Mouse (Mus musculus): ENCODE data around the gene Btbd8.
A peak's percentile ranks its signal among the peaks of the same experiment; 100 is the strongest.

Gene Btbd8

GRCm38 (mm10) chr5:107449620-107450019, 11.8 kb downstream of the Btbd8 start:
- DNase-seq (ENCODE audit: low read depth, low spot score) = no peak

GRCm38 (mm10) chr5:107450299-107450698, 12.5 kb downstream of the Btbd8 start:
- no peak for DNase-seq (ENCODE audit: low read depth, low spot score)

GRCm38 (mm10) chr5:107462147-107463076, 24.6 kb downstream of the Btbd8 start:
- no peak for DNase-seq (ENCODE audit: low read depth, low spot score)

DNA sequence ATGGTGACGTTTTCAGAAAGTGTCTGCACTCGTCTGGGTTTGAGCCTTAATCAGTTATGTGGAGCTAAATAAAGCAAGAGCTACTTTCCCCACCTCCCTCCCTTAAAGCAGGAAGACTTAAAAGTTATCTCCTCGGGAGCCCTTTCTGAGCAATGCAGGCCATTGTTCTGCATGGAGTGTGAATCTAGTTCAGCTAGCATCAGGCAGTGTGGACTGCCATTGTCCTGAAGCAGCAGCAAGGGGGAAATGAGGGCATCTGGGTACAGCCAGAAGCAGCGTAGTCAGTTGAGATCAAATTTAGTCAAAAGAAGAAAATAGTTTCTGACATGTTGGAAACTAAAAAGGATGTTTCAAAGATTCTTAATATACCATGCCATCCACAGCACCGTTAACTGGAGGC, 28.7 kb downstream of the Btbd8 start:
- DNase-seq (ENCODE audit: low read depth, low spot score) = no peak

DNA sequence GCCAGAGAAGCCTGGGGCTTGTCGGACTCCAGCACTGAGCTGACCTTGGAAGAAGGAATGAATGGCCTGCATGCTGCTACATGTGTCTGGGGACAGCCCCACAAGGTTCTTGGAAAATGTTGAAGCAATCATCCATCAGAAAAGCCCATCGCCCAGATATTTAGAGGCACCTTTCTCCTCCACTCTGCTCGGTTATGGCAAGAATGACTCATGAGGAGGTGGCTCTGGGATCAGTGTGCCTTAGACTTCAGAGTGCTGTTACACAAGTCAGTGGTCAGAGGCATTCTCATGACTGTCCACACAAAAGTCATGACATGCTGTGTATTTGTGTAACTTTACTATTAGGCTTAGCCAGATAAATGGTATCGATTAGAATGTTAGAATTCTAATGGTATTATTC, 29.3 kb downstream of the Btbd8 start:
- DNase-seq (ENCODE audit: low read depth, low spot score) = no peak

GRCm38 (mm10) chr5:107470600-107471329, 33.0 kb downstream of the Btbd8 start:
- no peak for DNase-seq (ENCODE audit: low read depth, low spot score)

GRCm38 (mm10) chr5:107480194-107480593, 42.4 kb downstream of the Btbd8 start:
- no peak for DNase-seq (ENCODE audit: low read depth, low spot score)

- no peak for DNase-seq (ENCODE audit: low read depth, low spot score)
Observed at GRCm38 (mm10) chr5:107488996-107489395, 51.2 kb downstream of the Btbd8 start.

GRCm38 (mm10) chr5:107491036-107491435, 53.2 kb downstream of the Btbd8 start:
- DNase-seq (ENCODE audit: low read depth, low spot score) = no peak

DNA sequence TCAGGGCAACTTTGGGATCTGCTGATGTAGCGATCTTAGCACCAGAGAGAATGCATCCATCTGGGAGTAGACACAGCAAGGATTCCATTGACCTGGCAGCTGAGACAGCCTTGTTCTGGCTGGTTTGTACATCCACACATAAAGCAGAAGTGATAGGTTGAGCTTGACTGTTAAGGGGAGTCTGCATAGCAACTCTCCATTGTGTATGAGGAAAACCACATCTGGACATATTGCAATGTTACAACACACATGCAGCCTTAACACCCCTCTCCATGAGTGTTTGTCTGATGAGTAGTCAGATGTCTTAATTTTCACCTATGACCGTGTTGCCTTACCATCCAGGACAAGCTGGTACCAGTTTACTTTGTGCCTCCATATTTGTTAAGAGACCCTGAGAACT, 54.7 kb downstream of the Btbd8 start:
- DNase-seq (ENCODE audit: low read depth, low spot score) = no peak

GRCm38 (mm10) chr5:107494759-107495158, 57.0 kb downstream of the Btbd8 start:
- DNase-seq (ENCODE audit: low read depth, low spot score) = no peak

GRCm38 (mm10) chr5:107496047-107496446, 58.2 kb downstream of the Btbd8 start:
- no peak for DNase-seq (ENCODE audit: low read depth, low spot score)

GRCm38 (mm10) chr5:107497519-107498501, 60.0 kb downstream of the Btbd8 start:
- DNase-seq (ENCODE audit: low read depth, low spot score) = peak; percentile 52

GRCm38 (mm10) chr5:107498806-107499310, 61.1 kb downstream of the Btbd8 start:
- DNase-seq (ENCODE audit: low read depth, low spot score) = no peak

GRCm38 (mm10) chr5:107499891-107500535, 62.2 kb downstream of the Btbd8 start:
- DNase-seq (ENCODE audit: low read depth, low spot score) = no peak

DNA sequence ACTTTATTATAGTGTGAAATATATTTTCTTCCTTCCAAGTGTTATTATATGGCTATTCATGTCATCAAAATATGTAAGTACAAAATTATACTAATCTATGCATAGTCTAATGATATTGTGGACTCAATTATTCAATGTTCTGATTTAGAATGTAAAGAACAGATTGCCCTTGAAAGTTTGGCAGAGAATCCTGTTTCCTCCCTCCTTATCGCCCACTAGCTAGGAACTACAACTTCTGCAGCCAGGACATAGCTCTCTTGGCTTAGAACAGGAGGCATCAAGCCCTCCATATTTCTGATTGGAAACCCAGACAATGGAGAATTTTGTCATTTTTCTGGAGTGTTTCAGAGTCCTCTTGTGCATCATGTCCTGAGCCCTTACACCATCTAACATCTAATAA, 62.9 kb downstream of the Btbd8 start:
- no peak for DNase-seq (ENCODE audit: low read depth, low spot score)

DNA sequence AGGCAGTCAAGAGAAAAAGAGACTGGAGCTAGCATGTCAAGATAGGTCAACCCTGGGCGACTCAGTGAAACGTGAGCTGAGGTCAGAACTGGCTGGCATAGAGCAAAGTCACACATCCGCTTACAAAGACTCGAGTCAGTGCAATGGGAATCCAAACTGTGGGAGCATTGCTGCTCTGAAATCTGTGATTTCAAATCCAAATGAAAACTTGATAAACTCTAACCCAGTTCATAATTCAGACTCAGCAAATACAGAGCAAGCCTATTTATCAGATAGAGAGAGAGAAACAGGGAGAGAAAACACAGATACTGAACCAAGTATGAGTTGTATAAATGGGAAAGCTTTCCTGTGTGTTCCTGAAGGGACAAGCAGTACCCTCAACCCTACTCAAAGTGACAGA, 69.5 kb downstream of the Btbd8 start, which contains the start of gene Gm42669:
Gene Gm42669 (plus strand): TSS at position 301 of the 400 bp plus-strand sequence.
- DNase-seq (ENCODE audit: low read depth, low spot score) = no peak

- no peak for DNase-seq (ENCODE audit: low read depth, low spot score)
Observed at GRCm38 (mm10) chr5:107510503-107510902, 72.7 kb downstream of the Btbd8 start.

DNA sequence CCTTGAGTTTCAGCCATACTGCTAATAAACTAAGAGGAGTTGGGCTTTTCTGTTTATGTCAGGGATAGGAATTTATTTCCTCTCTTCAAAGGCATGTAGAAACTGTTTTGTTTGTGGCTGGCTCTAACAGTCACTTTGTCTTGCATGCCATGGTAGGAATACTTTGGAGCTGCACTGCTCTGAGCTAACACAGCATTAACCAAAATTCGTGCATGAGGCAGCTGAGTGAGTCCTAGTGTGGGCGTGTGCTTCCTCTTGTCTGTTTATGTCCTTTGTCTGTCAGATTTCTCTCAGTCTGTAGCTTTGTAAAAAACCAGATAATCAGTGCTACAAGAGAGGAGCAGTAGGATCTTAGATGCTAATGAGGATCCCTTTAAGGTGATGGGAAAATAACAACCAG, 73.5 kb downstream of the Btbd8 start:
- no peak for DNase-seq (ENCODE audit: low read depth, low spot score)

- peak; percentile 48 for DNase-seq (ENCODE audit: low read depth, low spot score)
Observed at GRCm38 (mm10) chr5:107513583-107513982, 75.8 kb downstream of the Btbd8 start.

GRCm38 (mm10) chr5:107515453-107515852, 77.7 kb downstream of the Btbd8 start:
- no peak for DNase-seq (ENCODE audit: low read depth, low spot score)

All from mesoderm, embryonic 11.5 days (tissue).